Mouse (Mus musculus): ENCODE measurements at regions not wholly inside any gene's neighbourhood (a gene's known extent, or its start where the extent isn't known, plus 50 kb on each side); places are given as distances from the start of the nearest gene placed in this dataset.

GRCm38 (mm10) chr2:108877141-108877540, 403.4 kb upstream of the Kif18a start:
- peak in 1 of 2 experiments; percentile 4 for DNase-seq
- intact Hi-C loops (cut with DNase I) = loop anchor here (1.0 kb wide), 1 partner anchor 817 kb away; no protein-coding TSS in a partner anchor

GRCm38 (mm10) chr2:108877676-108878075, 402.9 kb upstream of the Kif18a start:
- DNase-seq = no peak
- intact Hi-C loops (cut with DNase I) = loop anchor here (1.0 kb wide), 1 partner anchor 817 kb away; no protein-coding TSS in a partner anchor

GRCm38 (mm10) chr2:108904121-108904733, 376.3 kb upstream of the Kif18a start:
- no peak for DNase-seq
- intact Hi-C loops (cut with DNase I) = no loop called here

GRCm38 (mm10) chr2:108913555-108913954, 367.0 kb upstream of the Kif18a start:
- intact Hi-C loops (cut with DNase I) = no loop called here
- no peak for DNase-seq

- no peak for DNase-seq
- intact Hi-C loops (cut with DNase I) = no loop called here
These were observed 366.6 kb upstream of the Kif18a start for GRCm38 (mm10) chr2:108913967-108914366.

- intact Hi-C loops (cut with DNase I) = no loop called here
- DNase-seq = no peak
These were observed 361.0 kb upstream of the Kif18a start for GRCm38 (mm10) chr2:108919500-108920045.

GRCm38 (mm10) chr2:108920111-108920510, 360.4 kb upstream of the Kif18a start:
- intact Hi-C loops (cut with DNase I) = no loop called here

GRCm38 (mm10) chr2:108935981-108936762, 344.4 kb upstream of the Kif18a start:
- DNase-seq = no peak
- intact Hi-C loops (cut with DNase I) = no loop called here

More at GRCm38 (mm10) chr2:108920111-108920510, 360.4 kb upstream of the Kif18a start:
- DNase-seq = no peak

GRCm38 (mm10) chr2:108980921-108981320, 299.6 kb upstream of the Kif18a start:
- DNase-seq = no peak

GRCm38 (mm10) chr2:109016223-109016622, 264.3 kb upstream of the Kif18a start:
- DNase-seq = no peak
- intact Hi-C loops (cut with DNase I) = no loop called here

More at GRCm38 (mm10) chr2:108980921-108981320, 299.6 kb upstream of the Kif18a start:
- intact Hi-C loops (cut with DNase I) = no loop called here

- intact Hi-C loops (cut with DNase I) = no loop called here
- DNase-seq = no peak
These were observed 263.4 kb upstream of the Kif18a start for GRCm38 (mm10) chr2:109017018-109017707.

- DNase-seq = no peak
- intact Hi-C loops (cut with DNase I) = no loop called here
These were observed 242.3 kb upstream of the Kif18a start for GRCm38 (mm10) chr2:109038131-109038695.
